Mouse (Mus musculus) neural tube, embryonic 11.5 days (tissue): ENCODE measurements around the gene Adamtsl5. TPM values are rescaled to one million over a fixed set of nuclear protein-coding genes. Genes with fewer than 3 reads are reported as not detected.
"Not testable (repeated sequence)": the region's sequence is repeated elsewhere in the genome, so short reads cannot be mapped to it uniquely, and the experiment has no call there.

Source experiments
- ATAC-seq: fragments of 200-750 bp; cut with Nextera tagmentation; 2 replicates; pipeline ENCODE4 v1.8.0; 2017; ENCODE audit warnings: moderate number of reproducible peaks, mild to moderate bottlenecking, moderate TSS enrichment, moderate library complexity; ENCODE audit not compliant: insufficient read depth, low FRiP score, low TSS enrichment
- DNase-seq: peaks from one replicate; pipeline ENCODE4 v3.0.0-alpha.2; 2015; ENCODE audit warnings: low spot score
- H3K27ac ChIP-seq: fragments of 300-500 bp; sonication (generic); 2 replicates; pipeline ENCODE4 v1.5.1; 2014; ENCODE audit warnings: low read depth, mild to moderate bottlenecking, low read length
- H3K27me3 ChIP-seq: fragments of 300-500 bp; sonication (generic); 2 replicates; pipeline ENCODE4 v1.6.1; 2014; ENCODE audit warnings: mild to moderate bottlenecking, low read length, mixed read lengths; ENCODE audit not compliant: control insufficient read depth, insufficient read depth
- H3K36me3 ChIP-seq: fragments of 300-500 bp; sonication (generic); 2 replicates; pipeline ENCODE4 v1.6.1; 2014; ENCODE audit warnings: mild to moderate bottlenecking, low read length, moderate library complexity, mixed read lengths; ENCODE audit not compliant: control insufficient read depth, insufficient read depth
- H3K4me1 ChIP-seq: fragments of 300-500 bp; sonication (generic); 2 replicates; pipeline ENCODE4 v1.6.1; 2014; ENCODE audit warnings: low read length, mixed read lengths; ENCODE audit not compliant: control insufficient read depth, insufficient read depth
- H3K4me2 ChIP-seq: fragments of 300-500 bp; sonication (generic); 2 replicates; pipeline ENCODE4 v1.6.1; 2014; ENCODE audit warnings: low read depth, mild to moderate bottlenecking, moderate library complexity
- H3K4me3 ChIP-seq: fragments of 300-500 bp; sonication (generic); 2 replicates; pipeline ENCODE4 v1.5.1; 2014; ENCODE audit warnings: low read depth, low read length
- H3K9ac ChIP-seq: fragments of 300-500 bp; sonication (generic); 2 replicates; pipeline ENCODE4 v1.6.1; 2014; ENCODE audit warnings: mild to moderate bottlenecking, low read length
- H3K9me3 ChIP-seq: fragments of 300-500 bp; sonication (generic); 2 replicates; pipeline ENCODE4 v1.6.1; 2016; ENCODE audit warnings: low read length; ENCODE audit not compliant: control insufficient read depth
- WGBS: fragments of 180-500 bp; shearing (Covaris S2); extraction: QIAGEN DNeasy Blood & Tissue Kit; methylation state at CpG from one replicate; pipeline ENCODE4 v1.1.7; 2014; 5-methylcytosine and 5-hydroxymethylcytosine counted together
- polyA plus RNA-seq: library from polyadenylated mRNA; unstranded; fragments of >200 nt; fragmentation: Nextera tagmentation; extraction: Ambion mirVana; gene quantifications from 2 replicates; pipeline ENCODE4 v1.2.1, GENCODE M21; 2014

Adamtsl5 gene
- polyA plus RNA-seq, 1 experiment from 2014 or later, result 0.17 TPM

DNA sequence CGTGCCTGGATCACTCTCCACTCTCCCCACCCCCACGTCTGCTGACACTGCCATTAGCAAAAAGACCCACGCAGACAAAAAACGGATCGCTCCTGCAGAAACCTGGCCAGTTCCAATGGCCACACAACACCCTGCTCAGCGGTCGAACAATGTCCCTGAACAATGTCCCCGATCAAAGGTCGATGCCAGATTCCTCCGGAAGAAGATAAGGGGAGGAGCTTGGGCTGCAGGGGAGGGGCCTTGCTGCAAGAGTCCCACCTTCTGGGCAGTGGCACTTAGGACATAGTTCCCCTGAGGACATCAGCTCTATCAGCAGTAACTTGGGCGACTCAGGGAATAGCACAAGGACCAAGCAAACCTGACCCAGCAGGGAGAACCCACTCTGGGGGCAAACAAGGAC is 3.7 kb upstream of the Adamtsl5 start:
- WGBS, result 31% methylated on average over 11 of the region's 11 CpGs
- H3K27me3 ChIP-seq, result peaks cover 91% of the 10 kb centered on the region
- ATAC-seq (no peak), DNase-seq (no peak)
- no peaks in the 10 kb centered on the region for H3K36me3 ChIP-seq
- H3K9me3 ChIP-seq, result no peaks in the 10 kb centered on the region
- no peak overlapping the region for H3K4me2 ChIP-seq
- H3K4me3 ChIP-seq, result no peak overlapping the region
- H3K9ac ChIP-seq, result no peak overlapping the region
- no peak overlapping the region for H3K27ac ChIP-seq
- peaks cover 8% of the 10 kb centered on the region; the same call in 1 of the 2 replicates for H3K4me1 ChIP-seq

DNA sequence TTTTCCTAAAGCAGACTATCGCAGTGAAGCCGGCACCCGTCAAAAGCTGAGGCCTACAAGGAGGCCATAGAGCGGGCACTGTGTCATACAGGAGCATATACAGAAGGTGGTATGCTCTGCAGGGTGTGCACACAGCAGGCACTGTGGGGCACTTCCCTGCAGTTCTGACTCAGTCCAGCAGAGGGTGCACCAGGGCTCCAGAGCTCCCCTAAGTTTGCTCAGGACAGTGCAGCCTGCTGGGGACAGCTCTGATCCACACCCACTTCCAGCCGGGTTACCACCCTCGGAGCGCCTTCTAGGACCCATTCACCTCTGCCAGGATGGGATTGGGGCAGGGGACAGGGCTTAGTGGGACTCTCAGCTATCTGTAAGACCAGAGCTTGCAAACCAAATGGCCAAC is 2.1 kb upstream of the Adamtsl5 start:
- no peaks in the 10 kb centered on the region for H3K36me3 ChIP-seq
- H3K4me2 ChIP-seq, result no peak overlapping the region
- no peak overlapping the region for H3K4me3 ChIP-seq
- H3K9ac ChIP-seq, result no peak overlapping the region
- peaks cover 6% of the 10 kb centered on the region; the same call in 1 of the 2 replicates for H3K4me1 ChIP-seq
- WGBS, result 4% methylated on average over 7 of the region's 7 CpGs
- H3K27ac ChIP-seq, result no peak overlapping the region
- peak; percentile 75 for ATAC-seq
- peaks cover 89% of the 10 kb centered on the region for H3K27me3 ChIP-seq
- H3K9me3 ChIP-seq, result no peaks in the 10 kb centered on the region
- DNase-seq, result peak; percentile 88

DNA sequence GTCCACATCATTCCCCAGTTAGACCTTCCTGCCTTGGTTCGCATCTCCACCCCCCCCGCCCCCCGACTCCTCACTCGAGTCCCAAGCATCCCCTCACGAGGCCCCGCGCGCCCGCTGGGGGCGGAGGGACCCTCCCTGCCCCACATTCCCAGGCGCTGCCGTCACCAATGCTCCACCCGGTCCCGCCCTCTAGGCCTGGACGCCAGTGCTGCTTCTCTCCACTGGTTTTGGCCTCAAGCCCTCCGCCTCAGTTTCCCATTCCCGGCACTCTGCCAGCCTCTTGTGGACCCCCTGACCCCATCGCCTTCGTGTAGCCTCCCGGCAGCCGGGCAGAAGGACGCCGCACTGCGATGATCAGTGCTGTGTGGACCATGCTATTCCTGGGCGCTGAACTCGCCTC is 769 bp upstream of the Adamtsl5 start:
- H3K27me3 ChIP-seq, result peaks cover 91% of the 10 kb centered on the region
- no peak overlapping the region for H3K27ac ChIP-seq
- ATAC-seq (no peak), DNase-seq (no peak)
- no peaks in the 10 kb centered on the region for H3K36me3 ChIP-seq
- H3K4me3 ChIP-seq, result no peak overlapping the region
- H3K4me2 ChIP-seq, result no peak overlapping the region
- peaks cover 6% of the 10 kb centered on the region; the same call in 1 of the 2 replicates for H3K4me1 ChIP-seq
- 17% methylated on average over 25 of the region's 26 CpGs for WGBS
- H3K9me3 ChIP-seq, result no peaks in the 10 kb centered on the region
- no peak overlapping the region; the same call in 1 of the 2 replicates for H3K9ac ChIP-seq

DNA sequence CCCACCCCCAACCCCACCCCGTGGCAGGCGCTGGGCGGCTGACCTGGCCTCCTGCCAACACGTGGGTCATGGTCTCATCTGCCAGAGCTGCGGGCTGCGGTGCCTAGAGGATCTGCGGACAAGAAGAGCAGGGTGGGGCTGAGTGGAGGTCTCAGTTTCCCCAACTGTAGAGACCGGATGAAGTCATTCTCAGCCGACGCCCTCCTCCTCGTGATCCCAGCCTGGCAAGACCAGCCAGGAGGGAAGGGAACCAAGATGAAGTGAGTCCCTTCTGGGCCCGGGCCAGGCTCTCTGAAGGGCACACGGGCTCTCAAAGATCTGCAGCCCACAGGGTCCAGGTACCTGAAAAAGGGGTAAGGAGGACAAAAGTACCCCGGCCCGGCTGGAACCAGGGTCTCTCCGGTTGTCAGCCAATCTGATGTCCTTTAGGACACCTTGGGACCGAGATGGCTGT is 671 bp downstream of the Adamtsl5 start:
- WGBS, result 20% methylated on average over 17 of the region's 17 CpGs
- 0 out of 2 replicates have a peak overlapping the region, but pooled peaks have one; percentile 13 for H3K4me3 ChIP-seq

DNA sequence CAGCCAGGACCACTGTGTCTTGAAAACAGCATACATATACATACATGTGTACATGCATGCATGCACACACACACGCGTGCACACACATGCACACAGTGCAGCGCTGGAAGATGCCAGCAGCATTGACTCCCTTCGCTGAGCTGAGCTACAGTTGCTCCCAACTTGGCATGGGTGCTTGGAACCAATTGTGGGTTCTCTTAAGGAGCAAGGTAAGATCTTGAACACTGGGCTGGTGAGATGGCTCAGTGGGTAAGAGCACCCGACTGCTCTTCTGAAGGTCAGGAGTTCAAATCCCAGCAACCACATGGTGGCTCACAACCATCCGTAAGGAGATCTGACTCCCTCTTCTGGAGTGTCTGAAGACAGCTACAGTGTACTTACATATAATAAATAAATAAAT is 2.3 kb downstream of the Adamtsl5 start:
- WGBS, result 76% methylated on average over 5 of the region's 6 CpGs
- Histone ChIP-seq H3K4me1 (peaks cover 10% of the 10 kb centered on the region), H3K27me3 (peaks cover 97% of the 10 kb centered on the region)
- not testable (repeated sequence) for H3K9me3 ChIP-seq, H3K27ac ChIP-seq, H3K36me3 ChIP-seq, ATAC-seq, H3K9ac ChIP-seq, H3K4me2 ChIP-seq, DNase-seq, H3K4me3 ChIP-seq

More for the DNA sequence above, 671 bp downstream of the Adamtsl5 start:
- Histone ChIP-seq H3K4me1 (peaks cover 6% of the 10 kb centered on the region), H3K9ac (no peak overlapping the region), H3K27ac (no peak overlapping the region), H3K27me3 (peaks cover 94% of the 10 kb centered on the region), H3K9me3 (no peaks in the 10 kb centered on the region), H3K36me3 (no peaks in the 10 kb centered on the region), H3K4me2 (no peak overlapping the region; the same call in 1 of the 2 replicates)
- no peak for ATAC-seq
- DNase-seq, result no peak

DNA sequence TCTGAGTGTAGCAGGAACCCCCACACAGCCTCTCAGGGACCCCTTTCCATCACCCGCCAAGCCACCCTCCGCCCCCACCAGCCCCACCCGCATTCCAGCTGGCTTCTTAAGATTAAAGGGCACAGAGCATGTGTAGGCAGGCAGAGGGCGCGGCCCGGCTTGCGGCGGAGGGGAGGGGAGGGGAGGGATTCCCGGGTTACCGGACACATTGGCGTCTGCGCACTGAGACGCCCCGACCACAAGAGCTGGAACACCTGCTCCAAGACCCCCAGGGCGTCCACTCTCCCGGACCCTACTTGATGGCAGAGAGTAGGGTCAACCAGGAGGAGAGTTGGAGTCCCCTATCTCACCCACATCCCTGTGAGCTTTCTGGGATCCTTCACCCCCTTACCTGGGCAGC is 3.1 kb downstream of the Adamtsl5 start:
- H3K27ac ChIP-seq, result no peak overlapping the region
- H3K36me3 ChIP-seq, result no peaks in the 10 kb centered on the region
- H3K4me2 ChIP-seq, result no peak overlapping the region
- H3K4me1 ChIP-seq, result peaks cover 13% of the 10 kb centered on the region
- H3K27me3 ChIP-seq, result peaks cover 98% of the 10 kb centered on the region
- H3K4me3 ChIP-seq, result no peak overlapping the region
- peak overlapping the region; percentile 10; the same call in 1 of the 2 replicates for H3K9ac ChIP-seq
- WGBS, result 2% methylated on average over 16 of the region's 16 CpGs
- ATAC-seq (no peak), DNase-seq (no peak)
- H3K9me3 ChIP-seq, result no peaks in the 10 kb centered on the region

DNA sequence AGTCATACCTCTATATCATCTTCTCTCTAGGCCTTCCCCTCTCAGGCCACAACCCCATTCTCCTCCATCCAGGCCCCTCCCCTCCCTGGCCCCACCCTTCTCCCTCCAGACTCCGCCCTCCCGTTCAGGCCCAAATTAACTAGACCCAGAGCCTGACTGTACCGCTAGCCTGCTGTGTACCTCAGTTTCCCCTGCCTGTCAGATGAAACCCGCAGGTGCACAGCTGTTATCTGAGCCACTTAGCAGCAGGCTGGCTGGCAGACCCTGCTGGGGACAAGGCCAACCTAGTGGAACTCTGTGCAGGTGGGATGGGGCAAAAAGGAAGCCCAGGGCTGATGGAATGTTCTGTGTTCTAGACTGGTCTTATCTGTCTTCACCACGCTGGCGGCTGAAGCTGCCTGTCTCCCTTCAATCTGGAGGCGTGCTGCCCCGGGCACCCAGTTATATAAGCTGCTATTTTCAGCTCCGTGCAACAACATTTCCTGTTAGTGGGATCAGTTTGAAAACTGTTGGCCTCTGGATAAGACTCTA is 4.0 kb downstream of the Adamtsl5 start:
- DNase-seq (no peak), ATAC-seq (no peak)
- Histone ChIP-seq H3K4me3 (no peak overlapping the region), H3K27ac (no peak overlapping the region), H3K27me3 (peaks cover 92% of the 10 kb centered on the region), H3K4me2 (no peak overlapping the region), H3K9me3 (no peaks in the 10 kb centered on the region), H3K36me3 (no peaks in the 10 kb centered on the region), H3K4me1 (peaks cover 13% of the 10 kb centered on the region), H3K9ac (no peak overlapping the region)
- 38% methylated on average over 9 of the region's 9 CpGs for WGBS

DNA sequence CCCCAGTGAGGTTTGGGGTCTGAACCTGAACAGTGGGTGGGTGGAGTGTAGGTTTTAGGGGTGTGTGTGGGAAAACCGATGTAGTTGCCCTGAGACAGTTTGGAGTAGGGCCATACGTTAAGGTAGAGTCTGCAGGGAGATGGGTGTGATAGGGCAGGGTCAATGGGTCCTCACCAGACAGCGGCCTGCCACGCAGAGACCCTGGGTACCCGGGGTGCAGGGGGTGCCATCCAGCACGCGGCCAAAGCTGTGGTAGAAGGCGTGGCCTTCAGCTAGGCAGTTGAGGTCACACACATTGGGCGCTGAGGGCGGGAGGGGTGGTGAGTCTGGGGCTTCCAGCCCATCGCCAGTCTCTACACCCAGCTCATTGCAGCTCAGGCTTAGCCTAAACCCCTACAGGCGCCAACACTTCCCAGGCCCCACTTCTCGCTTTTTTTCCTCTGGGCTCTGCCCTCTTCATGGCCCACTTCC is 4.8 kb downstream of the Adamtsl5 start:
- H3K27ac ChIP-seq, result no peak overlapping the region
- H3K9me3 ChIP-seq, result no peaks in the 10 kb centered on the region
- no peak; the same call in 1 of the 2 replicates for ATAC-seq
- DNase-seq, result no peak
- H3K9ac ChIP-seq, result no peak overlapping the region
- 0 out of 2 replicates have a peak overlapping the region, but pooled peaks have one; percentile 4 for H3K4me3 ChIP-seq
- H3K4me1 ChIP-seq, result peaks cover 9% of the 10 kb centered on the region
- peak overlapping the region; percentile 38 for H3K4me2 ChIP-seq
- H3K36me3 ChIP-seq, result no peaks in the 10 kb centered on the region
- 28% methylated on average over 13 of the region's 13 CpGs for WGBS
- peaks cover 84% of the 10 kb centered on the region for H3K27me3 ChIP-seq
